Mouse (Mus musculus): ENCODE measurements at regions not wholly inside any gene's neighbourhood (a gene's known extent, or its start where the extent isn't known, plus 50 kb on each side); places are given as distances from the start of the nearest gene placed in this dataset.
A peak's percentile ranks its signal among the peaks of the same experiment; 100 is the strongest.

GRCm38 (mm10) chrX:99541916-99542315 is 70.8 kb upstream of the Pja1 start:
- DNase-seq: no peak

- peak; percentile 31 for DNase-seq
Measured at GRCm38 (mm10) chrX:99540087-99540576, 69.1 kb upstream of the Pja1 start.

- DNase-seq: no peak
Measured at GRCm38 (mm10) chrX:99539684-99540083, 68.6 kb upstream of the Pja1 start.

- no peak for DNase-seq
Measured at GRCm38 (mm10) chrX:99537814-99538213, 66.7 kb upstream of the Pja1 start.

GRCm38 (mm10) chrX:99534922-99535321 is 63.8 kb upstream of the Pja1 start:
- DNase-seq: no peak

- peak; percentile 22 for DNase-seq
Measured at GRCm38 (mm10) chrX:99531154-99531553, 60.1 kb upstream of the Pja1 start.

GRCm38 (mm10) chrX:99530511-99530910 is 59.4 kb upstream of the Pja1 start:
- DNase-seq: peak; percentile 36

GRCm38 (mm10) chrX:99523306-99523705 is 52.2 kb upstream of the Pja1 start:
- DNase-seq: no peak

- peak; percentile 76 for DNase-seq
Measured at GRCm38 (mm10) chrX:99522830-99523229, 51.8 kb upstream of the Pja1 start.

- DNase-seq: no peak
Measured at GRCm38 (mm10) chrX:99522289-99522688, 51.2 kb upstream of the Pja1 start.

- DNase-seq: no peak
Measured at GRCm38 (mm10) chrX:99521866-99522265, 50.8 kb upstream of the Pja1 start.

All from lung, postnatal 10 days (tissue).